Mouse (Mus musculus): ENCODE data around the gene Fam3c. TPM values are rescaled to one million over a fixed set of nuclear protein-coding genes. Genes with fewer than 3 reads are reported as not detected.
A peak's percentile ranks its signal among the peaks of the same experiment; 100 is the strongest.

Fam3c gene
- polyA plus RNA-seq, 1 experiment from 2014 or later = 76.4 TPM

DNA sequence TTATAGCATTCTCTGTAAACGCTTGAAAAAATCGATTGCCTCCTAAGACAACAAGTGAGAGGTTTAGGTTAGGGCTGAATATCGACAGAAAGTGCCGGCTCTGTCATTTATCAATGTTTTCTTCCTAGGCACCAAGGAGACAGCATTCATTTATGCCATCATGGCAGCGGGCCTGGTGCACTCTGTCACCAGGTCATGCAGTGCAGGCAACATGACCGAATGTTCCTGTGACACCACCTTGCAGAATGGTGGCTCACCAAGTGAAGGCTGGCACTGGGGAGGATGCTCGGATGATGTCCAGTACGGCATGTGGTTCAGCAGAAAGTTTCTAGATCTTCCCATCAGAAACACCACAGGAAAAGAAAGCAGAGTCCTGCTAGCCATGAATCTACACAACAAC is 65.3 kb downstream of the Fam3c start:
- no peak overlapping the region for H3K4me2 ChIP-seq (ENCODE audit: low read depth, low read length)
- no peak overlapping the region for H3K27ac ChIP-seq (ENCODE audit: low read length)
- WGBS = 70% methylated on average over 8 of the region's 8 CpGs
- H3K4me3 ChIP-seq (ENCODE audit: low read length) = no peak overlapping the region
- no peaks in the 10 kb centered on the region for H3K36me3 ChIP-seq (ENCODE audit: control insufficient read depth, insufficient read depth, low read length)
- no peaks in the 10 kb centered on the region for H3K9me3 ChIP-seq (ENCODE audit: control insufficient read depth, low read length)
- H3K4me1 ChIP-seq (replicated peaks; ENCODE audit: control insufficient read depth, insufficient read depth, low read length) = peaks cover 14% of the 10 kb centered on the region
- H3K9ac ChIP-seq (ENCODE audit: low read length) = no peak overlapping the region
- ATAC-seq (ENCODE audit: low read depth) = no peak
- peaks cover 27% of the 10 kb centered on the region for H3K27me3 ChIP-seq (ENCODE audit: control insufficient read depth, insufficient read depth, low read depth, low read length)

DNA sequence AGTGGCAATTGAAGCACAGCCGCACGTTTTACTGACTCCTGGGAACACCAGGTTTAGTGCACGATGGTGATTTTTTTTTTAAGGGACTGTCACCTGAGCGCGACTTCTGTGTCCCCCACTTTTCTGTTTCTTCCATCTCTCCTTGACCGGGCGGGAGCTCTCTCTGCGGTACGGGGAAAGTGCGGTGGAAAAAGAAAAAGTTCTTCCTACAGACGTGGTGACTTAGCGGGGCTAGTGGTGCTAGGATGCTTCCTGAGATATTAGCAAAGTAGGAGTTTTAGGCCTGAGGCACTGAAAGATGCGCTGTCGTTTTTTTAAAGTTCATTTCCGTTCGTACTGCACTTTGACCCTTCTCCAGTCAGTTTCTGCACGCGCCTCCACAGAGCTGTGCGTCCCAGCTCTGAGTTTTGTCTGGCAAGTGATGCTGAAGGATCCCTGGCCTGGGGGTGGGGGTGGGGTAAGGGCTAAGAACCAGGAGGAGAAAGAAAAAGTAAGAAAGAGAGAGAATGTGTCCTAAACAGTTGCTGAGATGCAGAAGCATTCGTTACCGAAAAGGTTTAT is 66.5 kb downstream of the Fam3c start:
- Histone ChIP-seq H3K9me3 (ENCODE audit: control insufficient read depth, low read length) (no peaks in the 10 kb centered on the region), H3K4me2 (ENCODE audit: low read depth, low read length) (peak overlapping the region; percentile 54), H3K27ac (ENCODE audit: low read length) (no peak overlapping the region), H3K4me3 (ENCODE audit: low read length) (peak overlapping the region; percentile 30), H3K36me3 (ENCODE audit: control insufficient read depth, insufficient read depth, low read length) (no peaks in the 10 kb centered on the region), H3K27me3 (ENCODE audit: control insufficient read depth, insufficient read depth, low read depth, low read length) (peaks cover 27% of the 10 kb centered on the region), H3K9ac (ENCODE audit: low read length) (no peak overlapping the region), H3K4me1 (replicated peaks; ENCODE audit: control insufficient read depth, insufficient read depth, low read length) (peaks cover 14% of the 10 kb centered on the region)
- 3% methylated on average over 21 of the region's 21 CpGs for WGBS
- 0 out of 2 replicates have a peak, but pooled peaks have one; percentile 20 for ATAC-seq (ENCODE audit: low read depth)

DNA sequence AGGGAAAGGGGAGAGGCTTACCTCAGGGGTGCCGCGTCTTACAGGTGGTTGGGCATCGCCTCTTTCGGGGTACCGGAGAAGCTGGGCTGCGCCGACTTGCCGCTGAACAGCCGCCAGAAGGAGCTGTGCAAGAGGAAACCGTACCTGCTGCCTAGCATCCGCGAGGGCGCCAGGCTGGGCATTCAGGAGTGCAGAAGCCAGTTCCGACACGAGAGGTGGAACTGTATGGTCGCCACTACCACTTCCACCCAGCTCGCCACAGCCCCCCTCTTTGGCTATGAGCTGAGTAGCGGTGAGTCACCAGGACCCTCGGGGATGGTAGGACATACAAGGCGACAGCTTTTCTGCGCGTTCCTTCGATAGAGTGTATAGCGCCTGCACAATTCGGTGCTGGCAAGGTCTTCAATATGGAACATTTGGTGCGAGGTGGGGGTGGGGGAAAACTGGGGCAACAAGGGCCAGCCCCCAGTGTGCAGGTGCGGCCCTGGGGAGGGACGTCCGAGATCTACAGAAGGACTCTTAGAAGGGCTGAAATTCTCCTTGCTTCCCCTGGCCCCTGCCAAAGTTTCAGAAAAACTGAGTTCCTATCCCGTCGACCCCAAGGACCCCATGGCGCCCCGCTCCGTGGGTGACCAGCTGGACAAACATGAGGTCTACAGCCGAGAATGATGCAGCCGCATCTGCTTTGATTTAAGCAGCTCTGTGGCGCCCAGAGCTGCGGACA is 67.1 kb downstream of the Fam3c start:
- Histone ChIP-seq H3K4me3 (ENCODE audit: low read length) (peak overlapping the region; percentile 30), H3K4me1 (replicated peaks; ENCODE audit: control insufficient read depth, insufficient read depth, low read length) (peaks cover 14% of the 10 kb centered on the region), H3K9me3 (ENCODE audit: control insufficient read depth, low read length) (no peaks in the 10 kb centered on the region), H3K27ac (ENCODE audit: low read length) (no peak overlapping the region), H3K36me3 (ENCODE audit: control insufficient read depth, insufficient read depth, low read length) (no peaks in the 10 kb centered on the region), H3K9ac (ENCODE audit: low read length) (no peak overlapping the region), H3K4me2 (ENCODE audit: low read depth, low read length) (peak overlapping the region; percentile 54), H3K27me3 (ENCODE audit: control insufficient read depth, insufficient read depth, low read depth, low read length) (peaks cover 27% of the 10 kb centered on the region)
- peak; percentile 34; the same call in 1 of the 2 replicates for ATAC-seq (ENCODE audit: low read depth)
- under 1% methylated on average over 38 of the region's 38 CpGs for WGBS

DNA sequence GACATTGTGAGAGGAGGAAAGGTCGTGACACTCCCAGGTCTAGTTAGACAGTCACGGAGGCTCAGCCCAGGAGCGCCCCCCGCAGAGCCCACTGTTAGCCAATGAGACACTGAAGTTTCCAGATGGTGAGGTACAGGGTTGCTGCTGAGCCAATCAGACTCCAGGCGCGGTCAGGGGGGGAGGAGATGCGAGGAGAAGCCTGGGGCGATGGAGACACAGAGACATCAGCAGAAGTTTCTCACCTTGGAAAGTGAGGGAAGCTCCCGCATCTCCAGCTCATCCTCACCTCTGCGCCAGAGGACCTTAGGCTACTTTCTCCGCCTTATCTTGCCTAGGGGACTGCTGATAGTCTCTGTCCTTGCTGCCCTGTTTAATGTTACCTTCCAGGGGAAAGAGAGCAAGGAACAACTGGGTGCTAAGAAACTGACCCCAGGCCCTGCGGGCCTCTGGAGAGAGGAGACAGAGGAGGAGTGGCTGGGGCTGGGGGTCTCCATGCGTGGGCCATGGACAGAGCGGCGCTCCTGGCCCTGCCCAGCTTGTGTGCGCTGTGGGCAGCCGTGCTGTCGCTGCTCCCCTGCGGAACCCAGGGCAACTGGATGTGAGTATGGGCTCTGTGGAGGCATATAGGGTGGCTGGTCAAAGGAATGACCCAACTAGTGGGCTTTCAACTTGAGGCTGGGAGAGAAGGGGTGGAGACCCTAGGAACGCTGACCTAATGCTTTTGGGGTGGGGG is 67.9 kb downstream of the Fam3c start, which contains the start of gene Wnt16:
Wnt16 (plus strand) TSS at position 224 of the 733 bp plus-strand sequence.
- WGBS = 1% methylated on average over 20 of the region's 20 CpGs
- H3K27ac ChIP-seq (ENCODE audit: low read length) = no peak within 1 kb of the TSS
- peaks cover 14% of the 10 kb centered on the region for H3K4me1 ChIP-seq (replicated peaks; ENCODE audit: control insufficient read depth, insufficient read depth, low read length)
- H3K27me3 ChIP-seq (ENCODE audit: control insufficient read depth, insufficient read depth, low read depth, low read length) = peaks cover 27% of the 10 kb centered on the region
- H3K9me3 ChIP-seq (ENCODE audit: control insufficient read depth, low read length) = no peaks in the 10 kb centered on the region
- peak within 1 kb of the TSS; percentile 54 for H3K4me2 ChIP-seq (ENCODE audit: low read depth, low read length)
- no peak within 1 kb of the TSS for H3K9ac ChIP-seq (ENCODE audit: low read length)
- peak; percentile 66 for ATAC-seq (ENCODE audit: low read depth)
- no peaks in the 10 kb centered on the region for H3K36me3 ChIP-seq (ENCODE audit: control insufficient read depth, insufficient read depth, low read length)
- peak within 1 kb of the TSS; percentile 30 for H3K4me3 ChIP-seq (ENCODE audit: low read length)

DNA sequence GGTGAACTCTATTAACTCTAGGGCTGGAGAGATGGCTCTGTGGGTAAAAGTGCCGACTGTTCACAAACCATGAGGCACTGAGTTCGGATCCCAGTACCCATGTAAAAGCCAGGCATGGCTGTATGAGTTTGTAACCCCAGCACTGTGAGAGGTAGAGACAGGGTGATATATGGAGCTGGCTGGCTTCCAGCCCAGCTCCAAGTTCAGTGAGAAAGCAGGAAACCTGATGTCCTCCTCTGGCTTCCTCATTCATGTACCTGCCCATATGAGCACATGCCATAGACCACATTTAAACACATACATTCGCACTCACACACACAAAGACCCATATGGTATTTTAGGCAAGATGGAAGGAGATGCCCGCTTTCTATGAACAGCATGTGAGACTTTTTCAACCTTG is 73.6 kb downstream of the Fam3c start:
- Histone ChIP-seq H3K9ac (ENCODE audit: low read length) (no peak overlapping the region), H3K4me2 (ENCODE audit: low read depth, low read length) (no peak overlapping the region), H3K27ac (ENCODE audit: low read length) (no peak overlapping the region), H3K27me3 (ENCODE audit: control insufficient read depth, insufficient read depth, low read depth, low read length) (peaks cover 3% of the 10 kb centered on the region; the same call in 1 of the 2 replicates), H3K4me3 (ENCODE audit: low read length) (no peak overlapping the region), H3K4me1 (replicated peaks; ENCODE audit: control insufficient read depth, insufficient read depth, low read length) (peaks cover 2% of the 10 kb centered on the region), H3K9me3 (ENCODE audit: control insufficient read depth, low read length) (no peaks in the 10 kb centered on the region), H3K36me3 (ENCODE audit: control insufficient read depth, insufficient read depth, low read length) (no peaks in the 10 kb centered on the region)
- 89% methylated on average over 4 of the region's 4 CpGs for WGBS
- ATAC-seq (ENCODE audit: low read depth) = no peak

DNA sequence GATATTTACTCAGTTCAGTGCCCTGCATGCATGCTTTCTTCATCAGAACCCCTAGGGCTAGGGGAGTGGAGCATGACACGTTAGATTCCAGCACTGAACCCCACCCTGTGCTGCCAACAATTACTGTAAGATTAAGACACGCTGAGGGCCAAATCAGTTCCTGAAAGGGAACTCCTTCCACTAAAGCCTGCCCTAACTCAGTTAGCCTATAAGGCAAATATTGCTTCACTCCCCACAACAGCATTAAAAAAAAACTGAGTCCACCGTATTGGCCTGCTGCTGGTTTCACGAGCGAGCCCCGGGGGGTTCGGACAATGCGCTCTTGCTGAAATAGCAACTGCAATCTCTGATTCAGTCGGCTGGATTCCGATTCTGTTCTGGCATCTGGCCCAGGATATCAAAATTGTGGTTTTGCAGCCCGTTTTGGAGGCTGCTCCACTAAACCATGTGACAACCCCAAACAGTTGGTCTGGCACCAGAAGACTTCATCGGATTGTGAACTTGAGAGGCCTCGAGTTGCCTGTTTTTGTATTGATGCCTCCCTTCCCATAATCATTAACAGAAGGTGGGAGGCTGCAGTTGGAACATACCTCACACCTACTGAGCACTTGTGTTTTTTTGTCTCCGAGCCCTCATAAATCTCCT is 75.7 kb downstream of the Fam3c start:
- Histone ChIP-seq H3K9me3 (ENCODE audit: control insufficient read depth, low read length) (no peaks in the 10 kb centered on the region), H3K27ac (ENCODE audit: low read length) (no peak overlapping the region), H3K9ac (ENCODE audit: low read length) (no peak overlapping the region), H3K4me2 (ENCODE audit: low read depth, low read length) (peak overlapping the region; percentile 37), H3K36me3 (ENCODE audit: control insufficient read depth, insufficient read depth, low read length) (no peaks in the 10 kb centered on the region), H3K27me3 (ENCODE audit: control insufficient read depth, insufficient read depth, low read depth, low read length) (no peaks in the 10 kb centered on the region), H3K4me1 (replicated peaks; ENCODE audit: control insufficient read depth, insufficient read depth, low read length) (peaks cover 2% of the 10 kb centered on the region), H3K4me3 (ENCODE audit: low read length) (no peak overlapping the region)
- WGBS = 33% methylated on average over 14 of the region's 14 CpGs
- peak; percentile 84 for ATAC-seq (ENCODE audit: low read depth)

DNA sequence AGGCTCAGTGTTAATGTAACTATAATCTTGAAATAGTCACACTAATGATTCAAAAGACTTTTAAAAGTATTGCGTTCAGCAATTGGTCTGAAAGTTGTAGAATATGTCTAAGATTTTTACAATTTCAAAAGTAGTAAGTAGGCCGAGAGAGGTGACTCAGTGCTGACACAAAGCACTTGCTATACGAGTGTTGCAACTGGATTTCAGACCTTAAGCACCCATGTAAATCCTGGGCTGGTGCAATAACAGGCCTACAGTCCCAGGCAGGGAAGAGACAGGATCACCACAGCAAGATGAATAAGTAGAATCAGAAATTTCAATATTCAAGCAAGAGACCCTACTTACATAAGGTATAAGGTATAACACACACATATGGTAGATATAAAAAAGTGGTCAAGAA is 78.1 kb downstream of the Fam3c start:
- H3K27ac ChIP-seq (ENCODE audit: low read length) = no peak overlapping the region
- no peaks in the 10 kb centered on the region for H3K36me3 ChIP-seq (ENCODE audit: control insufficient read depth, insufficient read depth, low read length)
- WGBS = 83% methylated on average over 3 of the region's 3 CpGs
- H3K4me3 ChIP-seq (ENCODE audit: low read length) = no peak overlapping the region
- H3K27me3 ChIP-seq (ENCODE audit: control insufficient read depth, insufficient read depth, low read depth, low read length) = no peaks in the 10 kb centered on the region
- H3K4me2 ChIP-seq (ENCODE audit: low read depth, low read length) = no peak overlapping the region
- H3K9me3 ChIP-seq (ENCODE audit: control insufficient read depth, low read length) = no peaks in the 10 kb centered on the region
- H3K9ac ChIP-seq (ENCODE audit: low read length) = no peak overlapping the region
- H3K4me1 ChIP-seq (replicated peaks; ENCODE audit: control insufficient read depth, insufficient read depth, low read length) = peaks cover 2% of the 10 kb centered on the region
- ATAC-seq (ENCODE audit: low read depth) = no peak

DNA sequence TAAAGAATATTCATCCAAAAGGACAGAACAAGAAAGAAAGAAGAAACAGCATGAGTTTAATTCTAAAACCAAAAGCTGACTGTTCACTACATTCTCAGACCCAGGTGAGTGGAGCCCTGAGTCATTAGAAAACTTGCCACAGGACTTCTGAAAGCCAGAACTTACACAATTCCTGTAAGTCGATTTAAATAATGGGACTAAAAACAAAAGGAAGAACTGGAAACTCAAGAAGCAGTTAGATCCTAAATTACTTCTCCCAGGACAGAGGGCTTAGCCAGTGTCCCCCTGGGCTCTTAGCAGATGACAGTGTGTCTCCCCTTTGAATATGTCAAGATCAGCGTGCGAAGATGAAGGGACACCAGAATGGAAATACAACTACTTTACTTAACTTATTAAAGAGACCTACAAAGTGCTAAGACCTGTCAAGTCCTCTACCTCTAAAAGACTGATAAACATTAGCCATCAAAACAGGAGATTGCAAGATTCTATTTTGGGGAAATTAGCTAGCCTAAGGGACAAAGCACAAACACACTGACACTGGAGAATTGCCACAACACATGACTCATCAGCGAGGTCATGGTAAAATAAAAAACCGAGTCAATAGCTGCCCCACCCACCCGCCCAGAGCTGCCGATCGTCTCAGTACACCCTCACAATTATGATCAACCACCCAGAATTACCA is 86.1 kb downstream of the Fam3c start:
- Histone ChIP-seq H3K36me3 (ENCODE audit: control insufficient read depth, insufficient read depth, low read length) (no peaks in the 10 kb centered on the region), H3K9me3 (ENCODE audit: control insufficient read depth, low read length) (no peaks in the 10 kb centered on the region), H3K9ac (ENCODE audit: low read length) (no peak overlapping the region), H3K27me3 (ENCODE audit: control insufficient read depth, insufficient read depth, low read depth, low read length) (no peaks in the 10 kb centered on the region), H3K4me1 (replicated peaks; ENCODE audit: control insufficient read depth, insufficient read depth, low read length) (no peaks in the 10 kb centered on the region), H3K4me3 (ENCODE audit: low read length) (no peak overlapping the region), H3K27ac (ENCODE audit: low read length) (no peak overlapping the region), H3K4me2 (ENCODE audit: low read depth, low read length) (no peak overlapping the region)
- 68% methylated on average over 8 of the region's 8 CpGs for WGBS
- ATAC-seq (ENCODE audit: low read depth) = no peak
